Mouse (Mus musculus): ENCODE results near the gene Mmp19.

GRCm38 (mm10) chr10:128807018-128807417 lies 16.3 kb downstream of the Mmp19 start:
- TF ChIP-seq TAL1 (IDR thresholded peaks at IDR 0.05; ENCODE audit: low read length): no peak
- TF ChIP-seq GATA1 (IDR thresholded peaks at IDR 0.05; ENCODE audit: low read length): no peak

Measured in erythroblast, embryonic 14.5 days (primary cell).